Mouse (Mus musculus) kidney, embryonic 16.5 days (tissue): ENCODE results near the gene Ttc7. TPM values are rescaled to one million over a fixed set of nuclear protein-coding genes. Genes with fewer than 3 reads are reported as not detected.

Experiments used
- ATAC-seq: fragments of 200-750 bp; cut with Nextera tagmentation; 2 replicates; pipeline ENCODE4 v1.8.0; 2017; ENCODE audit warnings: moderate TSS enrichment; ENCODE audit not compliant: low FRiP score, low TSS enrichment
- H3K27ac ChIP-seq: fragments of 300-500 bp; sonication (generic); 2 replicates; pipeline ENCODE4 v1.5.1; 2014; ENCODE audit warnings: low read length
- H3K27me3 ChIP-seq: fragments of 300-500 bp; sonication (generic); 2 replicates; pipeline ENCODE4 v1.6.1; 2014; ENCODE audit warnings: low read length, control low read depth, mixed read lengths; ENCODE audit not compliant: insufficient read depth
- H3K36me3 ChIP-seq: fragments of 300-500 bp; sonication (generic); 2 replicates; pipeline ENCODE4 v1.6.1; 2014; ENCODE audit warnings: low read length, control low read depth, mixed read lengths; ENCODE audit not compliant: insufficient read depth
- H3K4me1 ChIP-seq: fragments of 300-500 bp; sonication (generic); 2 replicates; pipeline ENCODE4 v1.6.1; 2014; ENCODE audit warnings: low read length, control low read depth, mixed read lengths; ENCODE audit not compliant: insufficient read depth
- H3K4me2 ChIP-seq: fragments of 300-500 bp; sonication (generic); replicated peaks from 2 replicates; pipeline ENCODE4 v1.6.1; 2014; ENCODE audit warnings: low read depth, low read length
- H3K4me3 ChIP-seq: fragments of 300-500 bp; sonication (generic); 2 replicates; pipeline ENCODE4 v1.5.1; 2014; ENCODE audit warnings: mild to moderate bottlenecking, low read length
- H3K9ac ChIP-seq: fragments of 300-500 bp; sonication (generic); replicated peaks from 2 replicates; pipeline ENCODE4 v1.6.1; 2014; ENCODE audit warnings: low read length
- H3K9me3 ChIP-seq: fragments of 300-500 bp; sonication (generic); 2 replicates; pipeline ENCODE4 v1.6.1; 2016; ENCODE audit warnings: low read length, control low read depth
- WGBS: fragments of 180-500 bp; shearing (Covaris S2); extraction: QIAGEN DNeasy Blood & Tissue Kit; methylation state at CpG from one replicate; pipeline ENCODE4 v1.1.7; 2014; 5-methylcytosine and 5-hydroxymethylcytosine counted together
- polyA plus RNA-seq: library from polyadenylated mRNA; unstranded; fragments of >200 nt; fragmentation: Nextera tagmentation; extraction: Ambion mirVana; gene quantifications from 2 replicates; pipeline ENCODE4 v1.2.1, GENCODE M21; 2015

Ttc7 gene
- 8.7 and 9.4 TPM in 2 replicates for polyA plus RNA-seq

DNA sequence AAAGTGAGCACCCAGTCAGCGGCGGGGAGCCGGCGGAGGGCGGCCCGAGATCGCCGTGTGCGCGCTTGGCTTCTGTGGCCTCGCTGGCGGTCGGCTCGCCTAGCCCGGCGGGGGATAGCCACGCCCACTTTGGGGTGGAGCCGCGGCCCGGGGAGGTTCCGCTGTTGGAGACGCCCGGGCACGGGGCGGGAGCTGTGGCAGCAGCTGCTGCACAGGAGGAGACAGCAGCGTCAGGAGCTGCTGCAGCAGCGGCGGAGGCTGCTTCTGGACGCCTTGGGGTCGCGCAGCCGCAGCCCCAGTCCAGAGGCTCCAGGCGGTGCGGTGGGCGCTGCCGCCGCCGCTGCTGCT is at the start of gene Ttc7:
TSS of gene Ttc7 (plus strand) at position 181 of the 348 bp plus-strand sequence.
- peaks cover 14% of the 10 kb centered on the region; the same call in 1 of the 2 replicates for H3K27me3 ChIP-seq
- H3K27ac ChIP-seq: peak within 1 kb of the TSS; percentile 96
- no peaks in the 10 kb centered on the region for H3K9me3 ChIP-seq
- H3K9ac ChIP-seq: peak within 1 kb of the TSS; percentile 89
- 0% methylated on average over 35 of the region's 38 CpGs for WGBS
- no peaks in the 10 kb centered on the region for H3K36me3 ChIP-seq
- peaks cover 25% of the 10 kb centered on the region for H3K4me1 ChIP-seq
- H3K4me3 ChIP-seq: peak within 1 kb of the TSS; percentile 79
- peak within 1 kb of the TSS; percentile 98 for H3K4me2 ChIP-seq
- ATAC-seq: peak; percentile 93

DNA sequence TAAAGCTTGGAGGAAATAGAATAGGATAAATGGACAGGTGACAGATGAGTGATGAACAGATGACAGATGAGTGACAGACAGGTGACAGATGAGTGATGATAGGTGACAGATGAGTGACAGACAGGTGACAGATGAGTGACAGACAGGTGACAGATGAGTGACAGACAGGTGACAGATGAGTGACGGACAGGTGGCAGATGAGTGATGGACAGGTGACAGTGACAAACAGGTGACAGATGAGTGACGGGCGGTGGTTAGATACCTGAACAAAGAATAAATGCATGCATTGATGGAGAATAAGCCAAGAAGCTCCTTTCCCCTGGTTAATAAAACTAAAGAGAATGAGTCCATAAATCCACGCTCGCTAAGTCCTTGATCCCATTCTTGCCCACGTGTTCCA is 47.7 kb upstream of the Ttc7 start:
- Histone ChIP-seq H3K9ac (no peak overlapping the region), H3K4me3 (no peak overlapping the region), H3K4me1 (no peaks in the 10 kb centered on the region), H3K27me3 (no peaks in the 10 kb centered on the region), H3K36me3 (no peaks in the 10 kb centered on the region), H3K9me3 (no peaks in the 10 kb centered on the region), H3K27ac (no peak overlapping the region), H3K4me2 (no peak overlapping the region)
- 86% methylated on average over 6 of the region's 6 CpGs for WGBS
- ATAC-seq: no peak

DNA sequence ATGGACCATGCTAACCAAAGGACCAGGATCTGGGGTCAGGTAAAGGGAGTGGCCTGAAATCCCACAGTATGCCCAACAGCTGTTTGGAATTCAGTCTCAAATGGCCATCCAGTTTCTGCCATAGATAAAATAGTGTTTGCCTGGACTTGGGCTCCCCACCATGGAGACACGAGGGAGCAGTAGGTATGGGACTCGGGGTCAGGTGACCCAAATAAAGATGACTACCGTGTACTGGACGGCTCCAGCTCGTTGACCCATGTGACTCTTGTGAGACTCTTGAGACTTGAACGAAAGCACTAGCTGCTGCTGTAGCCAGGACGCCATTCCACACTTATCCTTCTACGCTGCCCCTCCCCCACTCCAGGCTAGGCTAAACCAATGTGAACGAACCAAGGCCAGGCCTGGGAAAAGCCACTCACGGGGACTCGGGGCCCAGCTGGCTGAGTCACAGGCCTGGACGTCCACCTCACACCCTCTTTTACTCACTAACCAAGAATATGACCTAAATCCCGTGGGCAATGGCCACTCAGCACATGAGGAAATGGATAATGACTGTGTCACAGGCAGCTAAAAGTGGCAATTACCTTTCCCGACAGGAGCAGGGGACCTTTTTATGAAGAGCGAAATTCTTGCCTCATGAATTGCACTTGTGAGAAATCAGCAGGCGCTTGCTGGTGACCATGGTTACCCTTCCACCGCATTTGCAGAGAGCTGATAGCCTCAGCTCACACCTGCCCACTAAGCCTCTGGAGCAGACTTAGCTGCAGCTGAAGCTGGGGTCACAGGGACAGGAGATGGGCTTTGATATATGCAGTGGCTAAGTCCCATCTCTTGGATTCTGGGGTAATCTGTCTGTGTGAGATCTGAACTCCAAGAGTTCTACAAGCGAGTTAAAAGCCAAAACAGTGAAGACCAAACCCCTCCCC is 45.7 kb upstream of the Ttc7 start:
- H3K27ac ChIP-seq: no peak overlapping the region
- H3K4me3 ChIP-seq: no peak overlapping the region
- H3K27me3 ChIP-seq: no peaks in the 10 kb centered on the region
- no peaks in the 10 kb centered on the region for H3K4me1 ChIP-seq
- 0 out of 2 replicates have a peak overlapping the region, but pooled peaks have one; percentile 5 for H3K4me2 ChIP-seq
- no peaks in the 10 kb centered on the region for H3K9me3 ChIP-seq
- H3K9ac ChIP-seq: no peak overlapping the region
- ATAC-seq: peak; percentile 66
- no peaks in the 10 kb centered on the region for H3K36me3 ChIP-seq
- 32% methylated on average over 18 of the region's 18 CpGs for WGBS

DNA sequence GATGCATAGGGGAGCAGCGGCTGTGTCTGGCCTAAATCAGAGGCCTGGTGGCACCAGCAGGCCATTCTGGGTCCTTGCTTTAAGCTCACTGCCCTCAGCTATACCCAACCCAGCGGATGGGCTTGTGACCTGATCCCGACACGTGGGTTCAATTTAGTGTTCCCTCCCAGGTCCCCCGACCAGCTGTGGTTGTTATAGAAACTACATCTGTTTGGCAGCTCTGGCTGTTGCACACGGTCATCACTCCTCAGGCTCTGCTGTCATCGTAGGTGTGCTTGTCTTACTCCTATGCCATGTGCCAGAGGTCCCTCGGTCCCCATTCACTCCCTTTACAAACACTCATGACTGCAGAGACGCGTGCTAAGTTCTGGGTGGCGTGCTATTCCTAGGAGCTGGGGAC is 44.9 kb upstream of the Ttc7 start:
- H3K27me3 ChIP-seq: no peaks in the 10 kb centered on the region
- H3K4me1 ChIP-seq: no peaks in the 10 kb centered on the region
- H3K4me2 ChIP-seq: no peak overlapping the region
- WGBS: 79% methylated on average over 11 of the region's 11 CpGs
- H3K27ac ChIP-seq: no peak overlapping the region
- H3K9me3 ChIP-seq: no peaks in the 10 kb centered on the region; the same call in 1 of the 2 replicates
- no peaks in the 10 kb centered on the region for H3K36me3 ChIP-seq
- no peak overlapping the region for H3K4me3 ChIP-seq
- H3K9ac ChIP-seq: no peak overlapping the region
- no peak for ATAC-seq

DNA sequence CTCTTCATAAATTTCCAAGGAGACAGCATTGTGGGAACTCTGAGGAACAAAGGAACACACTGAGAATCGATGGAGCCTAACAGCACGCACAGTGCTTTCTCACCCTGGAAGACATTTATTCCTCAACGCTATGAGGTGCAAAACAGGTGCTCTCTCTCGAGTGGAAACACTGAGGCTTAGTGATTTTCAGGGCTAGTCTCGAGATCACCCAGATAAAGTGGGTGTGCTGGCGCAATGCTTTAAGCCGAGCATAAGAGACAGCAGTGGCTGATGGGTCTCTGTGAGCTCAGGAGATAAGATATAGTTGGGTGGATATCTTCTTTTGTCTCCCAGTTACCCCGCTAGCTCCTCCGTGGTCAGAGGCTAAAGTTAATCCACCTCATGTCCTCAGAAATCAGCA is 36.6 kb upstream of the Ttc7 start:
- WGBS: 57% methylated on average over 9 of the region's 9 CpGs

DNA sequence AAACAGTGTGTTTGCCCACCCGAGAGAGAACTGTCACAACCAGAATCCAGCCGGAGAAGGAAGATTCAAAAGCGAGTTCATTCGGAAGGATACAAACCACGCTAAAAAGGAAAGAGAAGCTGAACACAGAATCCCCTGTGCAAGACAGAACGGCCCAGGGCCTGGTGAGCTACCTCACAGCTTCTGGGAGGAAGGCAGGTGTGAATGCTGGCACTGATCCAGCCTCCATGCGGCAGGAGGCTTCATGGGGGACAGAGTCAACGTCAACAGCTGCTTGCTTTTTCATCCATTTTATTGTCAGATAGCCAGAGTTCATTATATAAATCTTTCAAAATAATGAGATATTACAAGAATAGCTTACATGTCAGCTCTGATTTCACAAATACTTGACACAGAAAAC is 28.3 kb upstream of the Ttc7 start:
- no peaks in the 10 kb centered on the region for H3K27me3 ChIP-seq
- no peaks in the 10 kb centered on the region for H3K4me1 ChIP-seq
- H3K9me3 ChIP-seq: no peaks in the 10 kb centered on the region
- no peak overlapping the region for H3K9ac ChIP-seq
- peaks cover 49% of the 10 kb centered on the region for H3K36me3 ChIP-seq
- no peak overlapping the region for H3K4me3 ChIP-seq
- 79% methylated on average over 8 of the region's 8 CpGs for WGBS
- no peak overlapping the region for H3K27ac ChIP-seq
- no peak for ATAC-seq
- no peak overlapping the region for H3K4me2 ChIP-seq

More for the DNA sequence above, 36.6 kb upstream of the Ttc7 start:
- H3K4me3 ChIP-seq: no peak overlapping the region
- peaks cover 19% of the 10 kb centered on the region for H3K4me1 ChIP-seq
- no peak for ATAC-seq
- H3K9me3 ChIP-seq: no peaks in the 10 kb centered on the region; the same call in 1 of the 2 replicates
- no peaks in the 10 kb centered on the region for H3K36me3 ChIP-seq
- H3K27ac ChIP-seq: peak overlapping the region; percentile 41; the same call in 1 of the 2 replicates
- H3K27me3 ChIP-seq: no peaks in the 10 kb centered on the region
- H3K4me2 ChIP-seq: no peak overlapping the region
- no peak overlapping the region for H3K9ac ChIP-seq

DNA sequence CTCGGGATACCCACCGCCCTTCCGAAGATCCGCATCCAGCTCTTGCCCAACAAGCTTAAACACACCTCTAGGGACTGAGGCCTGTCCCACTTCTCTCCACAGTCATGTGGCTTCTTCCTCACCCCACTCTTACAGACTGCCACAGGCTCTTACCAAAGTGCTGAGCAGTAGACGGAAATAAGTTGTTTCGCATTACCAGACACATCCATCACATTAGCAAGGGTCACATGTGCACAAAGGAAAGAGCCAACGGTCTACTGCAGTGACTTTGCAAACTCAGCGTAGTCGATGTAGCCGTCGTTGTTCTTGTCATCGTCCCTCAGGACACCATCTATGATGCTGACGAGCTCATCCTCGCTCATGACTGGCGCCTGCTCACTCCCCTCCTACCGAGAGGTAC is 27.0 kb upstream of the Ttc7 start:
- no peak overlapping the region for H3K9ac ChIP-seq
- peaks cover 62% of the 10 kb centered on the region for H3K36me3 ChIP-seq
- H3K4me3 ChIP-seq: no peak overlapping the region
- no peaks in the 10 kb centered on the region for H3K4me1 ChIP-seq
- H3K27me3 ChIP-seq: no peaks in the 10 kb centered on the region
- WGBS: 85% methylated on average over 16 of the region's 16 CpGs
- H3K4me2 ChIP-seq: no peak overlapping the region
- ATAC-seq: no peak
- H3K9me3 ChIP-seq: peaks cover 3% of the 10 kb centered on the region; the same call in 1 of the 2 replicates
- H3K27ac ChIP-seq: no peak overlapping the region

DNA sequence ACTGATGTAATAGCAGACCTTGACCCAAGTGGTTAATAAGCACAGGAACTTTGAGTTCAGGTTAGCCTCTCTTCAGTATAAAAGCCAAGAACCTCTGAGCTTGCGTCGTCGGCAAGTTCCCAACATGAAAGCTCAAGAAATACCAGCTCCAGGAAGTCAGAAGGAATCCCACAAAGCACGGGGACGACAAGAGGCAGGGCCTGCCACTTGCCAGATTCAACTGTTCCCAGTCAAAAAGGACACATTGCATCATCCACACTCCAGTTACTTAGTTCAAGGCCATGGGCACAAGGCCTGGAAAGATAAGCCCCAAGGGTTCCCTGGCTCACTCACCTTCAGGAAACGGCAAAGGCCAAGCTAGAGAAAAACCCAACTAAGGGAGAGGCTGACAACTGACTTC is 19.3 kb upstream of the Ttc7 start:
- 92% methylated on average over 6 of the region's 6 CpGs for WGBS
- no peak overlapping the region for H3K4me2 ChIP-seq
- peaks cover 21% of the 10 kb centered on the region for H3K4me1 ChIP-seq
- no peak overlapping the region for H3K9ac ChIP-seq
- H3K27ac ChIP-seq: no peak overlapping the region
- no peak for ATAC-seq
- H3K36me3 ChIP-seq: peaks cover 41% of the 10 kb centered on the region
- H3K9me3 ChIP-seq: peaks cover 3% of the 10 kb centered on the region; the same call in 1 of the 2 replicates
- no peaks in the 10 kb centered on the region for H3K27me3 ChIP-seq
- H3K4me3 ChIP-seq: no peak overlapping the region

DNA sequence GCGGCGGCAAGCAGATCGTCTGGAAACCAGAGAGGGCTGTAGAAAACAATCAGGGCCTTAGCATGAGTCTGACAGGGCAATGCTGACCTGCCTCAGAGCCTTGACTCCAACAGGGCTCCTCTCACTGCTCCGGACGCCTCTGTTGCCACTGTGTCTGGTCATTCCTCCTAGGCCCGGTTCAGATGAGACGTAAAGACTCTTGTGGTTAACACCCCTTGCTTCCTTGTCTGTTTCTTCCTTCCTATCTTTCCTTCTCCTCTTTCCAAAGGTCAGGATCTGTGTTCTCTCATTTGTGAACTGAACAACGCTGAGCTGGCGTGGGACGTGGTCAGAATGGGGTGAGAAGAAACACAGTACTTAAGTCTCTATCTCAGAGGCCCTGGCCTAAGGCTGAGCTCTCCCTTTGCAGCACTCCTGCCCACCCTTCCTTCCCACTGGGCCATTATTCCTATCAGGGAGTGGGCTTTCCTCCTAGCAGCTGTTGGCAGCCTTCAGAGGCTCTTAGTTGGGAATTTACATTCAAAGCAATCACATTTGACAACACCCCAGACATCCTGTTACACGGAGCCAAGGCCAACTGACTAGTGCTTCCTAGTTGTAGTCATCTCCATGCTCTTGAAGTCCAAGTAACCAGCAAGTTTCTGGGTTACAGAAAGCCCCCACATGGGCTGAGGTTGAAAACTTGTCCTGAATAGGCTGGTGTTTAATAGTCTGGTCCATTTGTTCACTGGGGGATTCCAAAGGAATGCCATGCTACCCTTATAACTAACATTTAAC is 18.4 kb upstream of the Ttc7 start:
- H3K4me3 ChIP-seq: peak overlapping the region; percentile 78
- no peak overlapping the region for H3K27ac ChIP-seq
- H3K9me3 ChIP-seq: peaks cover 3% of the 10 kb centered on the region; the same call in 1 of the 2 replicates
- ATAC-seq: no peak
- 77% methylated on average over 11 of the region's 11 CpGs for WGBS
- peak overlapping the region; percentile 89; the same call in 1 of the 2 replicates for H3K9ac ChIP-seq
- peaks cover 21% of the 10 kb centered on the region for H3K4me1 ChIP-seq
- peak overlapping the region; percentile 72 for H3K4me2 ChIP-seq
- H3K36me3 ChIP-seq: peaks cover 36% of the 10 kb centered on the region
- no peaks in the 10 kb centered on the region for H3K27me3 ChIP-seq
